Mouse (Mus musculus) spleen, adult 2 months (tissue): ENCODE data around the gene Rptor.

Experiments
- CTCF ChIP-seq: fragments of 200-500 bp; IDR thresholded peaks from 2 replicates; pipeline ENCODE4 v1.5.1; 2011; ENCODE audit warnings: mild to moderate bottlenecking, inconsistent platforms; ENCODE audit not compliant: insufficient read depth, insufficient read length, insufficient replicate concordance; ENCODE audit errors: extremely low read depth
- POLR2A ChIP-seq: fragments of 200-500 bp; IDR thresholded peaks from 2 replicates; pipeline ENCODE4 v1.6.1; 2011; ENCODE audit warnings: low read depth, low read length, inconsistent platforms

GRCm38 (mm10) chr11:119941794-119942193 lies 339.1 kb downstream of the Rptor start:
- TF ChIP-seq CTCF (no peak), POLR2A (no peak)
